Mouse (Mus musculus): ENCODE measurements around the gene Igfals.

- TF ChIP-seq POLR2A (IDR thresholded peaks at IDR 0.05; ENCODE audit: low read depth, low read length) (no peak), CTCF (IDR thresholded peaks at IDR 0.05; ENCODE audit: borderline replicate concordance, insufficient read depth, low read length) (no peak)
Measured at GRCm38 (mm10) chr17:24899153-24899552, 33.4 kb downstream of the Igfals start.

Data from embryonic fibroblast, embryonic 13.5 days (primary cell).